Mouse (Mus musculus) hindbrain, embryonic 16.5 days (tissue): Measurements from ENCODE around the gene Syngr4. TPM values are rescaled to one million over a fixed set of nuclear protein-coding genes. Genes with fewer than 3 reads are reported as not detected.

ENCODE experiments used
- ATAC-seq: fragments of 200-750 bp; cut with Nextera tagmentation; 2 replicates; pipeline ENCODE4 v1.8.0; 2017; ENCODE audit warnings: moderate TSS enrichment, moderate library complexity
- H3K27ac ChIP-seq: fragments of 300-500 bp; sonication (generic); 2 replicates; pipeline ENCODE4 v1.5.1; 2014; ENCODE audit warnings: low read depth, mild to moderate bottlenecking, control low read depth, low read length, moderate library complexity
- H3K27me3 ChIP-seq: fragments of 300-500 bp; sonication (generic); replicated peaks from 2 replicates; pipeline ENCODE4 v1.6.1; 2014; ENCODE audit warnings: low read length; ENCODE audit not compliant: control insufficient read depth, insufficient read depth
- H3K36me3 ChIP-seq: fragments of 300-500 bp; sonication (generic); 2 replicates; pipeline ENCODE4 v1.6.1; 2014; ENCODE audit warnings: mild to moderate bottlenecking, low read length, moderate library complexity, mixed read lengths; ENCODE audit not compliant: control insufficient read depth, insufficient read depth
- H3K4me1 ChIP-seq: fragments of 300-500 bp; sonication (generic); 2 replicates; pipeline ENCODE4 v1.6.1; 2014; ENCODE audit warnings: low read depth, low read length; ENCODE audit not compliant: control insufficient read depth, insufficient read depth
- H3K4me2 ChIP-seq: fragments of 300-500 bp; sonication (generic); 2 replicates; pipeline ENCODE4 v1.6.1; 2014; ENCODE audit warnings: mild to moderate bottlenecking, low read length, control low read depth, moderate library complexity
- H3K4me3 ChIP-seq: fragments of 300-500 bp; sonication (generic); 2 replicates; pipeline ENCODE4 v1.5.1; 2014; ENCODE audit warnings: mild to moderate bottlenecking, low read length, control low read depth, moderate library complexity
- H3K9ac ChIP-seq: fragments of 300-500 bp; sonication (generic); 2 replicates; pipeline ENCODE4 v1.6.1; 2014; ENCODE audit warnings: low read depth, mild to moderate bottlenecking, control low read depth, low read length, moderate library complexity
- H3K9me3 ChIP-seq: fragments of 300-500 bp; sonication (generic); 2 replicates; pipeline ENCODE4 v1.6.1; 2014; ENCODE audit warnings: mild to moderate bottlenecking, low read length, moderate library complexity; ENCODE audit not compliant: control insufficient read depth
- WGBS: fragments of 180-500 bp; shearing (Covaris S2); extraction: QIAGEN DNeasy Blood & Tissue Kit; methylation state at CpG from one replicate; pipeline ENCODE4 v1.1.7; 2014; 5-methylcytosine and 5-hydroxymethylcytosine counted together
- polyA plus RNA-seq: library from polyadenylated mRNA; unstranded; fragments of >200 nt; fragmentation: Nextera tagmentation; extraction: Ambion mirVana; gene quantifications from 2 replicates; pipeline ENCODE4 v1.2.1, GENCODE M21; 2015

Gene Syngr4
- polyA plus RNA-seq, 1 experiment from 2014 or later, result not detected

DNA sequence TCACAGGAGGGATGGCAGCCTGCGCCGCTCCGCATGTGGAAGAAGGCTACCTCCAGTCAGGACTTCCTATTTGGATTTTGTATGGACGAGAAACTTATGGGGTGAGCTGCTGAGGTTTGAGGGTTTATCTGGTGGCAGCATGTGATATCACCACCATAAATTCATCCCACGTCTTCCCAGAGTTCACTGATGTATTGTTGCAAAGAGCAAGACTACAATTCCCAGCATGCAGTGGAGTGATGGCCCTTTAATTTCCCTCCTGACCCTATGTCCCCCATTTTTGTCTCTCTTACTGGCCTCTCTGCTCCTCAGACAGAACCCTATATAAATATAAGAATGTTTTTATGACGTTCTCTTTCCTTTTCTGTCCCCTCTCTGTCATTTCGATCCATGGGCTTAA, 33.7 kb downstream of the Syngr4 start:
- no peak overlapping the region for H3K4me2 ChIP-seq
- no peak for ATAC-seq
- no peak overlapping the region for H3K4me3 ChIP-seq
- no peak overlapping the region for H3K9ac ChIP-seq
- H3K36me3 ChIP-seq, result no peaks in the 10 kb centered on the region; the same call in 1 of the 2 replicates
- 87% methylated on average over 7 of the region's 7 CpGs for WGBS
- peaks cover 8% of the 10 kb centered on the region for H3K27me3 ChIP-seq
- H3K27ac ChIP-seq, result no peak overlapping the region
- H3K4me1 ChIP-seq, result peaks cover 12% of the 10 kb centered on the region
- H3K9me3 ChIP-seq, result no peaks in the 10 kb centered on the region

DNA sequence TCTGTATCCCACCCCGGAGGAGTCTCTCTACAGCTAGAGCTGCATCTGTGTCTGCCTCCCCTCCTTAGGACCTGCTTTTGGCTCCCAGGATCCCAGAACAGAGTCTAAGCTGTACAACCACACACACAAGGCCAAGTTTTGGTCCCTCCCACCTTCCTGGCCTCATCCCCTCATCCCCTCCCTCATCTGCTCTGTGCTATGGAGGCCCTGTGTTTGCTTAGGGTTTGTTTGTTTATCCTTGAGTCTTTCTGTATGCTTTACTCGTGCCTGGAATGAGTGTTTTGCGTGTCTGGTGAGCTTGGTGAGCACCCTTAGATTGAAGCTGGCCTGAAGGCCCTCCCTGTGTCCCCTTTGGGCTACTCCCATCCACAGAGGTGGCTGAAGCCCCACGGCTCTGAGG, 37.5 kb downstream of the Syngr4 start:
- H3K36me3 ChIP-seq, result no peaks in the 10 kb centered on the region; the same call in 1 of the 2 replicates
- H3K27me3 ChIP-seq, result peaks cover 17% of the 10 kb centered on the region

DNA sequence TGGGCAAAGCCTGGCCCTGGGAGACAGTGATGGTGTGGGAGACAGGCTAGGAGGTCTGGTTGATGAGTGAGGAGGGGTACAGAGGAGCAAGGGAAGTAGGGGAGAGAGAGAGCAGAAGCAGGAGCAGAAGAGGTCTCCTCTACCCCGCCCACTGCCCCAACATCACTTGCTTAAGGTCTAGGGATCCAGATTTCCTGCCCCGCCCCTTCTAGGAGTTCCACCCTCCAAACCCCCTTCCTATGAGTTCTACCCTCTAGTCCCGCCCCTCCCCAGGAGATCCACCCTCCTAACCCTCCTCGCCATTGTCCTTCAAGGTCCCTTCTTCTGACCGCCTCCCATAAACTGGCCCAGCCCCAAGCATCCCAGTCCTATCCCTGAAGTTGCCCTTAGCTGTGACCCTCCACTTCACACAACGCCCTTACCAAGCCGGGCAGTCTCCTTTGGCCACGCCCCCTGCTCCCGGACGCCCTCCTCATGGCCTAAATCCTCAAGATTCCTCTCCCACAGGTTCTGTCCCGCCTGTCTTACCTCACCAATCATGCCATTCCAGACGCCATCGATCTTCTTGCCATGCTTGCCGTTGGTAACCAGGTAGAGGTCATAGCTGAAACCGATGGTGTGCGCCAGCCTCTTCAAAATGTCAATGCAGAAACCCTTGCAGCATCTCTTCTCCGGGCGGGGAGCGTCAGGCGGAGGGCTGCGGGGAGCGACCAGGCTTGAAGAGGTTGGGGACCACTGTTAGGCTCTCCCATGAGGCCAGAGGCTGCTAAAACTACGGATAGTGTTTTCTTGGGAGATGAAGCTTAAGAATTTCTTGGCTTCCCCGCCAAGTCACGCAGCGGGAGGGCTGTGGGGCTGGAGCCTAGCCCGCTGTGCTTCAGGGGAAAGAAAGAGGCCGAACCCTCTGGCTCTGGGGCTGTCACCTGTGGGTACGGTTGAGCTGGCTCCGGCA, 39.3 kb downstream of the Syngr4 start:
- Histone ChIP-seq H3K4me1 (peaks cover 8% of the 10 kb centered on the region), H3K27ac (no peak overlapping the region), H3K27me3 (peaks cover 17% of the 10 kb centered on the region), H3K36me3 (no peaks in the 10 kb centered on the region; the same call in 1 of the 2 replicates), H3K9me3 (no peaks in the 10 kb centered on the region), H3K4me3 (peak overlapping the region; percentile 29), H3K9ac (peak overlapping the region; percentile 15; the same call in 1 of the 2 replicates), H3K4me2 (peak overlapping the region; percentile 52)
- WGBS, result 6% methylated on average over 30 of the region's 30 CpGs
- peak; percentile 46; the same call in 1 of the 2 replicates for ATAC-seq

More for the DNA sequence above, 37.5 kb downstream of the Syngr4 start:
- Histone ChIP-seq H3K4me1 (peaks cover 8% of the 10 kb centered on the region), H3K4me2 (no peak overlapping the region), H3K4me3 (no peak overlapping the region), H3K27ac (no peak overlapping the region), H3K9ac (no peak overlapping the region), H3K9me3 (no peaks in the 10 kb centered on the region)
- 71% methylated on average over 4 of the region's 4 CpGs for WGBS
- no peak for ATAC-seq

DNA sequence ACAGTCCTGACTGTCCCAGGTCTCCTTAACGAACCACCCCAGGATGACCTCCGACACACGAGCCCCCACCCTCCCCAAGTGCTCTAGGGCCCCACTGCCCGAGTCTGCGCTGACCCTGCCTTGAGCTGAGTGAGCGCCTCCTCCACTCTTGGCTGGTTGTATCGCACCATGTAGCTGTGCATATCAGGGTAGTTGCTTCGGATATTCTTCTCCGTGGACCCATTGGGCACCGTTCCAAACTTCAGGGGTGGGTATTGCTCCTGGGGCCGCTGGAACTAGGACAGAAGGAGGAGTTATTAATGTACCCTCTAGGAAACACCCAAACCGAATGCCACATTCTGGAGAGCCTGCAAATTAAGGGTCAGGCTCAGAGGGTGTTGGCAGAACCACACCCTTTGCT, 43.4 kb downstream of the Syngr4 start:
- ATAC-seq, result no peak
- 84% methylated on average over 12 of the region's 12 CpGs for WGBS

DNA sequence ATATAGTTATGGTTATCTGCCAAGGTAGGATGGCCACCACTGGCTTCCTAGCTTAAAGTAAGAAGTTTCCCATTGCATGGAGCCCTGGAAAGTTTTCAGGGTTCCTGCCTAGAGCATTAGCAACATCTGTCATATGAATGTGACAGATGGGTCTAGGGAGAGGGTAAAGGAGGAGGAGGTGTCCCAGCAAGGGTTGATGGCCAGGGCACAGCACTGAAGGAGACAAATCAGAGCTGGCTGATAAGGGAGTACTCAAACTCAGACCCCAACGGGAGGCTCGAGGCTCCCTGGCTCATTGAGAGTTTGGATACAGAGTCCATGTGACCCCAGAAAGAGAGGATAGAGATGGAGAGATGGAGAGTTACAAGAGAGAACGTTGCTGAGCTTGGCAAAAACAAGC, 45.9 kb downstream of the Syngr4 start:
- H3K27me3 ChIP-seq, result no peaks in the 10 kb centered on the region; the same call in 1 of the 2 replicates
- H3K4me3 ChIP-seq, result no peak overlapping the region
- H3K27ac ChIP-seq, result no peak overlapping the region
- 70% methylated on average over 3 of the region's 3 CpGs for WGBS
- no peak for ATAC-seq
- H3K4me1 ChIP-seq, result no peaks in the 10 kb centered on the region
- H3K9ac ChIP-seq, result no peak overlapping the region
- H3K9me3 ChIP-seq, result no peaks in the 10 kb centered on the region
- no peaks in the 10 kb centered on the region; the same call in 1 of the 2 replicates for H3K36me3 ChIP-seq
- no peak overlapping the region for H3K4me2 ChIP-seq

More for the DNA sequence above, 43.4 kb downstream of the Syngr4 start:
- Histone ChIP-seq H3K27me3 (peaks cover 9% of the 10 kb centered on the region), H3K4me1 (peaks cover 8% of the 10 kb centered on the region), H3K36me3 (no peaks in the 10 kb centered on the region; the same call in 1 of the 2 replicates), H3K4me3 (no peak overlapping the region), H3K4me2 (no peak overlapping the region), H3K9me3 (no peaks in the 10 kb centered on the region), H3K27ac (no peak overlapping the region), H3K9ac (no peak overlapping the region)

DNA sequence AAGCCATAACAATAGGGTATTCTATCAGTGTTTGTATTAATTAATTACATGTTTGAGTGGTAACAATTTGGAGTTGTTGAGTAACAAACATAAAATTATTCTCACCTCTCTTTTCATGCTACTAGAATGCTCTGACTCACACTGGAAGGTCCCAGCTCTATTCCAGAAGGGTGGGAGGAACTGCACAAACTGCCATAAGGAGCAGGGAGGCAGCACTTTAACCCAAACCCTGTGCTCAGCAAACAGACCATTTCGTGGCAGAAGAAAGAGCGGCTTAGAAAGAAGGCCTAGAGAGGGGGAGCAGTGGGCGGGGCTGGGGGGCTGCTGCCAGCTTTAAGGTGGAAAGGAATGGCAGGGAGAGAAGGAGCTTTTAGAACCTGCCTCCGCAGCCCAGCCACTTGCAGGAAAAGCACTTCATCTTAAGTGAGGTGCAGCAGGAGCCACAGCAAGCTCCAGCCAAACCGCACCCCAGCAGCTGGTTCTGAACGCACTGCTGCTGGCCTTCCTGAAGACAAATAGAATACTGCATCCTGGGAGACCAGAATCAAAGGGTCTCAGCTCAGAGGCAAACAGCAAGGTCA, 48.0 kb downstream of the Syngr4 start:
- Histone ChIP-seq H3K27me3 (no peaks in the 10 kb centered on the region; the same call in 1 of the 2 replicates), H3K4me2 (no peak overlapping the region), H3K4me3 (no peak overlapping the region), H3K36me3 (no peaks in the 10 kb centered on the region; the same call in 1 of the 2 replicates), H3K27ac (no peak overlapping the region), H3K4me1 (no peaks in the 10 kb centered on the region), H3K9me3 (no peaks in the 10 kb centered on the region), H3K9ac (peak overlapping the region; percentile 17; the same call in 1 of the 2 replicates)
- no peak for ATAC-seq
- 13% methylated on average over 6 of the region's 6 CpGs for WGBS

DNA sequence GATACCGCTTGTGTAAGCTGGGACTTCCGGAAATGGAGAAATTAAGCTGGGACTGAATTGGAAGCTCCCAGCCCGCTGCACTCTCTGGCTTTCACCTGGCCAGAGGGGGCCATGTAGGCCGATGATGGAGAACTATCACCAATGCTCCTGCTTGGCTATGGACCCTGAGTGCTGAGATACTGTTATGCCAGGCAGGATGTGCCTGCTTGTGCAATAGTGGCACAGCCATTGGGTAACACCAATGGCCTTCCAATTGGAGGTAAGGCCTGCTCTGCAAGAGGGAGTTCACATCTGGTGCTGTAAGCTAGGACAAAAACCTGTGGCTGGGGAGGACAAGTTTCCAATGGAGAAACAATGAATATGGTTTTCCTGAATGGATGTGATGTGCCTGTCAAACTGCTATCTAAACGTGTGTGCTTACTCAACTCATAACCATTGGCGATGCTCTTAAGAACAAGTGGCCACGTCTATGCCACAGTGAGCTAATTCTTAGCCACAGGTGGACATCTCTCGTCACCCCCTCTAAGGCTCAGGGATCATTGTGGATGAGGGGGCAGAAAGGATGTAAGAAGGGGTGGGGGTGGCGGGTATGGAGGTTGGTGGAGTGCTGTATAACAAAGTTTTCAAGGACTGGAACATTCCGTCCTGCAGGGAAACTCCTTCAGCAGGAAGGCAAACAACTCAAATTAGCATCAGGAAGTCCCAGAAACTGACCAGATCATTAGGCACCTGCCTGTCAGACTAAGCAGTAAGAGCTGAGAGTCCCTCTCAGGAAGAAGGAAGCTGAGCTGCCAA, 53.4 kb downstream of the Syngr4 start:
- Histone ChIP-seq H3K4me2 (no peak overlapping the region), H3K4me1 (no peaks in the 10 kb centered on the region), H3K4me3 (no peak overlapping the region), H3K9ac (no peak overlapping the region), H3K27me3 (no peaks in the 10 kb centered on the region), H3K9me3 (no peaks in the 10 kb centered on the region), H3K27ac (no peak overlapping the region), H3K36me3 (peaks cover 4% of the 10 kb centered on the region; the same call in 1 of the 2 replicates)
- 91% methylated on average over 10 of the region's 10 CpGs for whole genome bisulfite sequencing
- no peak for ATAC-seq
